Mouse (Mus musculus) brain, embryonic 14.5 days (tissue): Measurements from ENCODE around the gene Klhl11.

Source experiments
- CTCF ChIP-seq: fragments of 200-500 bp; IDR thresholded peaks from 2 replicates; pipeline ENCODE4 v1.5.1; 2012; ENCODE audit warnings: inconsistent platforms, mild to moderate bottlenecking, moderate library complexity, borderline replicate concordance; ENCODE audit not compliant: insufficient read depth, insufficient read length; ENCODE audit errors: extremely low read depth
- POLR2A ChIP-seq: fragments of 200-500 bp; IDR thresholded peaks from 2 replicates; pipeline ENCODE4 v1.6.1; 2012; ENCODE audit warnings: mild to moderate bottlenecking, inconsistent platforms, borderline replicate concordance; ENCODE audit not compliant: poor library complexity, insufficient read depth, insufficient read length, severe bottlenecking; ENCODE audit errors: extremely low read depth

DNA sequence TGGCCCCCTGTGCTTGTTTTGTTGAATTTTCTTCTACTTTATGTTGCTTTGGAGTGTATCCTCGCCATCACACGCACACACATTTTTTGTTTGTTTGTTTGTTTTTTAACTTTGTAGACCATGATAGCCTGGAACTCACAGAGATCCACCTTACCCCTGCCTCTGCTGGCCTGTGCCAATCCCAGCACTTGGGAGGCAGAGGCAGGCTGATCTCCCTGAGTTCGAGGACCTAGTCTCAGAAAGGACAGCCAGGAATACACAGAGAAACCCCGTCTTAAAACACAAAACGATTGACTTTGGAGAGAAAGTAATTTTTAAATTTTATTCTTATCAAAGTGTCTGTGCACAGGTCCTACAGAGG lies 374 bp upstream of the Klhl11 start:
- TF ChIP-seq POLR2A (no peak), CTCF (no peak)
